Mouse (Mus musculus): ENCODE measurements at regions not wholly inside any gene's neighbourhood (a gene's known extent, or its start where the extent isn't known, plus 50 kb on each side); places are given as distances from the start of the nearest gene placed in this dataset.

DNA sequence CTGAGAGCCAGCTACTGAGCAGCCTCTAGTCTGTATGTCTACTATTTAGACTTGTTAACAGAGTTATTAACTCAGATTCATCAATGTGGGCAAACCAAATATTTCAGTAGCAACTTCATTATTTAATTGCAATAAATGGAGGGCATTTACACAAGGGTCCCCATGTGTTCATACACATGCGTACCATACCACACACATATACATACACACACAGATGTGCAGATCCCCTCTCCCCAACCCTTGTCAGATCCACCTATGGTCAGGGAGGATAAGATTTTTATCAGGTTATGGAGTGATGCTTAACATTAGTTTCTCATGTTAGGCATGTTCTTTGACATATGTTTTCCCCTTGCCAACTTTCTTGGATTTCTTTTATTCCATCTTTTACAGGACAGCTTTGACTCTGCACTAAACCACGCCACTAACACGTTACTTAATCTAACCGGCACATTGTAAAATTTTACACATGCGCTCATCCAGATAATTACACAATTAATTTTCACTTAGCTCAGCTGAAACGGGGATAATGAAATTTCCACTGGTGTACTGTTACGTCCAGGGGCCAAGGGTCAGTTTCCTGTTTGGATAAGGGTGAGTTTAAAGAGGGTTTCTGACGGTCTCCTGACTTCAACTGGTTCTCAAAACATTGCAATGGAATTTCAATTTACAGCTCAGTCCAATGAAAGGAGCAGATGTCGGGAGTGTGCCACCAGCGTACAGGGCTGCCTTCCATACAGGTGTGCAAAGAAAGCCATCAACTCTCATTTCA lies 188.3 kb upstream of the Cep162 start:
- DNase-seq, result no peak
- Histone ChIP-seq H3K27me3 (ENCODE audit: control insufficient read depth, insufficient read depth, low read length) (no peaks in the 10 kb centered on the region), H3K27ac (ENCODE audit: insufficient read depth, low read length) (no peak overlapping the region), H3K4me3 (replicated peaks; ENCODE audit: insufficient read depth, low read depth, low read length) (no peak overlapping the region), H3K4me1 (ENCODE audit: control insufficient read depth, insufficient read depth, low read length) (no peaks in the 10 kb centered on the region)
- TF ChIP-seq CTCF (IDR thresholded peaks at IDR 0.05; ENCODE audit: borderline replicate concordance, insufficient read depth, low read depth, low read length), result no peak
- no peak for TF ChIP-seq POLR2A (IDR thresholded peaks at IDR 0.05; ENCODE audit: borderline replicate concordance, insufficient read depth, low read length)
- 63% methylated on average over 10 of the region's 10 CpGs for WGBS

DNA sequence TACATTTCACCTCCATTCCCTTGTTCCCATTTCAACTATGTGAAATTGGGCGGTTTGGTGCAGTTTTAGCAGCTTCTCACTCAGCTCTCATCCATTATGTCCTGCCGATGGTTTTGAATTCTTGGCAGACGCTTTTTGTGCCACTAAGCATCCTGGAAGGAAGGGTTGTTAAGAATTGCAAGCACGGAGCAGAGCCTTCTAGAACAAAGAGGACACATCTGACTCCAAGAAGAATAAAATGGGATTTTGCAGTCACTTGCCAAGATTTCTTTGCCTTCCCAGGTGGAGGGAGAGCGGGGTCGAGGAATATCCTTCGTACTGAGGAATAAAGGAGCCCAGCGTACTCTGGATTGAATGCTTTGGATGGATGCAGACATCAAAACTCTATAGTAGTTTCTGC lies 176.7 kb upstream of the Cep162 start:
- DNase-seq, result no peak
- peaks cover 3% of the 10 kb centered on the region; the same call in 1 of the 2 replicates for H3K4me1 ChIP-seq (ENCODE audit: control insufficient read depth, insufficient read depth, low read length)
- TF ChIP-seq CTCF (IDR thresholded peaks at IDR 0.05; ENCODE audit: borderline replicate concordance, insufficient read depth, low read depth, low read length) (no peak), POLR2A (IDR thresholded peaks at IDR 0.05; ENCODE audit: borderline replicate concordance, insufficient read depth, low read length) (no peak)
- no peak overlapping the region for H3K4me3 ChIP-seq (replicated peaks; ENCODE audit: insufficient read depth, low read depth, low read length)
- 18% methylated on average over 8 of the region's 8 CpGs for WGBS
- H3K27ac ChIP-seq (ENCODE audit: insufficient read depth, low read length), result no peak overlapping the region
- no peaks in the 10 kb centered on the region; the same call in 1 of the 2 replicates for H3K27me3 ChIP-seq (ENCODE audit: control insufficient read depth, insufficient read depth, low read length)

DNA sequence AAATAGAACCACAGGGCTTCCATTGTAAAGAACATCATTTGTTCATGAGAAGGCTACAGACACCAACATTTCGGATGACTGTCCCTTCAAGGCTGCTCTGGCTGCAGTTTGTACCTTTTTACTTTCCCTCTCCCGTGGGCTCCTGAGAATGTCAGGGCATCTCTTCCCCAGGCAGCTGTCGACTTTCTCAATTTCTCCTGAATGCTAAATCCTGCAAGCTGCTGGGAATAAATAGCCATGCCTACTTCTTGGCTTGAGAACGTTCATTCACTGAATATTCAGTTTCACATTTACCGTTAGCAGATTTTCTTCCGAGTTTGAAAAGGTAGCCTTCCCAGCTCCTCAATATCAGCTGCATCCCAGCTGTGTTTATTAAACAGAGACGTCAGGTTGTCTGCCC lies 176.2 kb upstream of the Cep162 start:
- no peak overlapping the region for H3K27ac ChIP-seq (ENCODE audit: insufficient read depth, low read length)
- 11% methylated on average over 7 of the region's 7 CpGs for WGBS

DNA sequence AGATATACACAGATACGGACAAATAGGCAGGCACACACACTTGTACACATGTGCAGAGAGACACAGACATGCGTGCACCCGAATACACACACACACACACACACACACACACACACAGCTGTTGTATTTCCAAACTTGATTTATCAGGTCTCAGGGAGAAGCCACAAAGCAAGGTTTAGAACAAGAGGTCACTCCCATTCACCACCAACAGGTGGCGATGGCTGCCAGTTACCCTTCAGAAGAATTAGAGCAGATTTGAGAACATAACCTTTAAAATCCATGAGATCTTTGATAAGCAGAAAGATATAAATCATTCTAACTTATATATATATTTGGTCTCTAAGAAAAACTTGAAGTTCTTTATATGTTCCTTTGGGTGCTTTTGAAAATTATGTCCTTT lies 169.9 kb upstream of the Cep162 start:
- Histone ChIP-seq H3K4me3 (replicated peaks; ENCODE audit: insufficient read depth, low read depth, low read length) (no peak overlapping the region), H3K27me3 (ENCODE audit: control insufficient read depth, insufficient read depth, low read length) (no peaks in the 10 kb centered on the region; the same call in 1 of the 2 replicates), H3K4me1 (ENCODE audit: control insufficient read depth, insufficient read depth, low read length) (no peaks in the 10 kb centered on the region), H3K27ac (ENCODE audit: insufficient read depth, low read length) (no peak overlapping the region)
- 63% methylated on average over 4 of the region's 4 CpGs for WGBS
- peak; percentile 27; the same call in 1 of the 2 replicates for TF ChIP-seq CTCF (IDR thresholded peaks at IDR 0.05; ENCODE audit: borderline replicate concordance, insufficient read depth, low read depth, low read length)
- no peak for TF ChIP-seq POLR2A (IDR thresholded peaks at IDR 0.05; ENCODE audit: borderline replicate concordance, insufficient read depth, low read length)
- DNase-seq, result no peak

More for the DNA sequence above, 176.2 kb upstream of the Cep162 start:
- peaks cover 3% of the 10 kb centered on the region; the same call in 1 of the 2 replicates for H3K4me1 ChIP-seq (ENCODE audit: control insufficient read depth, insufficient read depth, low read length)
- no peak overlapping the region for H3K4me3 ChIP-seq (replicated peaks; ENCODE audit: insufficient read depth, low read depth, low read length)
- DNase-seq, result no peak
- H3K27me3 ChIP-seq (ENCODE audit: control insufficient read depth, insufficient read depth, low read length), result no peaks in the 10 kb centered on the region; the same call in 1 of the 2 replicates
- no peak for TF ChIP-seq POLR2A (IDR thresholded peaks at IDR 0.05; ENCODE audit: borderline replicate concordance, insufficient read depth, low read length)
- no peak for TF ChIP-seq CTCF (IDR thresholded peaks at IDR 0.05; ENCODE audit: borderline replicate concordance, insufficient read depth, low read depth, low read length)

DNA sequence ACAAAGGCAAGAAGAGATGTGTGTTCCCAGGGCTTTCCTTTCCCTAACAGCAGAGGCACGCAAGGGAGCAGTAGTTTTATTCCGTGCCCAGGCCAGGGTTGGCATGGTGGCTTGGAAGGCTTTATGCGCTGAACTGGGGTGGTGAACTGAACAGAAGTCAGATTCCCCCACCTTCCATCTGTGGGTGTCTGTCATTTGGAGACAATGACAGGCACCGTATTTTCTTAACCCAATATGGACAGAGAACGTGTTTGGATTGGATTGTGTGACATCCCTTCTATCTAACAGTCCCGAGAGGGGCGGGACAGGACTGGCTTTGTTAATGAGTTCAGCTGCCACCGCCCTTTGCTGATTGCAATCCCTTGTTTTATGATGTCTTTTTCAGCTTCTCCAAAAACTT lies 165.8 kb upstream of the Cep162 start:
- H3K4me1 ChIP-seq (ENCODE audit: control insufficient read depth, insufficient read depth, low read length), result no peaks in the 10 kb centered on the region
- DNase-seq, result no peak
- TF ChIP-seq CTCF (IDR thresholded peaks at IDR 0.05; ENCODE audit: borderline replicate concordance, insufficient read depth, low read depth, low read length), result no peak
- TF ChIP-seq POLR2A (IDR thresholded peaks at IDR 0.05; ENCODE audit: borderline replicate concordance, insufficient read depth, low read length), result no peak
- H3K27ac ChIP-seq (ENCODE audit: insufficient read depth, low read length), result no peak overlapping the region
- 29% methylated on average over 8 of the region's 8 CpGs for WGBS
- H3K27me3 ChIP-seq (ENCODE audit: control insufficient read depth, insufficient read depth, low read length), result no peaks in the 10 kb centered on the region
- no peak overlapping the region for H3K4me3 ChIP-seq (replicated peaks; ENCODE audit: insufficient read depth, low read depth, low read length)

DNA sequence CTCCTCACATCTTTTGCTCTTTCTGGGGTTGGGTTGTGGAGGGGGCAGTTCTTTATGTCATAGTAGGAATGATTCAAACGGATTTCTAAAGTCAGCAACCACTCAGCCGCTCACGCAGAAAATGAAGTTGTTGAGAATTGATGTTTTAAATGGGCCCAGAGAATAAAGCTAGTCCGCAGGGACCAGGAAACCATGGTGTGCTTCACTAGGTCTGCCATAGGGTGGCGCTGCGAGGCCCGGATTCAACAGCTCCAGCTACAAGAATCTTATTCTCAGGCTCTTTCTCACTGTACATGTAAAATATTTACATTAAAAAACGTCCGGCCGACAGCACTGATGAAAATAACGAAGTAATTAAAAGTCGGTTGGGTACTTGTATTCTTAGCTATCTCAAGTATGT lies 164.0 kb upstream of the Cep162 start:
- DNase-seq, result peak; percentile 11 to 32
- no peak for TF ChIP-seq POLR2A (IDR thresholded peaks at IDR 0.05; ENCODE audit: borderline replicate concordance, insufficient read depth, low read length)
- TF ChIP-seq CTCF (IDR thresholded peaks at IDR 0.05; ENCODE audit: borderline replicate concordance, insufficient read depth, low read depth, low read length), result peak; percentile 56; the same call in 1 of the 2 replicates
- H3K27ac ChIP-seq (ENCODE audit: insufficient read depth, low read length), result no peak overlapping the region
- WGBS, result 10% methylated on average over 12 of the region's 12 CpGs
- H3K4me1 ChIP-seq (ENCODE audit: control insufficient read depth, insufficient read depth, low read length), result no peaks in the 10 kb centered on the region
- H3K4me3 ChIP-seq (replicated peaks; ENCODE audit: insufficient read depth, low read depth, low read length), result no peak overlapping the region
- no peaks in the 10 kb centered on the region for H3K27me3 ChIP-seq (ENCODE audit: control insufficient read depth, insufficient read depth, low read length)

DNA sequence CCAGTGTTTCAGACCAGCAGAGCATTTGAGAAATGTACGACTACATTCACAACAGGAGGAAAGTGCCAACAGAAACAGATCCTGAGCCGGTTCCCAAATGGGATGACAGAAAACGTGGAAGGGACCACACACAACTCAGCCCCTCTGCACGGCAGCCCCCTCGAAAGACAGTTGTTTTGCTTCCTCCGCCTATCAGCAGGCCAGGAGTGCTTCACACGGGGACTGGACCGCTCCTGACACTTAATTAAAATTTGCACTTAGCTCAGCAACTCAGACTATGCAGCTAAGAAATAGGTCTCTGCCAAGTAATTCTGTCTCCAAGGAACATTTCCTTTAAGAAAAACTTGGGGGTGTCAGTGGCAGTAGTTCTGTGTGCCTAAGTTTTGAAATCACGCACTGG lies 157.6 kb upstream of the Cep162 start:
- Histone ChIP-seq H3K4me1 (ENCODE audit: control insufficient read depth, insufficient read depth, low read length) (no peaks in the 10 kb centered on the region), H3K4me3 (replicated peaks; ENCODE audit: insufficient read depth, low read depth, low read length) (no peak overlapping the region), H3K27me3 (ENCODE audit: control insufficient read depth, insufficient read depth, low read length) (no peaks in the 10 kb centered on the region), H3K27ac (ENCODE audit: insufficient read depth, low read length) (no peak overlapping the region)
- WGBS, result 23% methylated on average over 9 of the region's 9 CpGs
- TF ChIP-seq POLR2A (IDR thresholded peaks at IDR 0.05; ENCODE audit: borderline replicate concordance, insufficient read depth, low read length), result no peak
- no peak for DNase-seq

DNA sequence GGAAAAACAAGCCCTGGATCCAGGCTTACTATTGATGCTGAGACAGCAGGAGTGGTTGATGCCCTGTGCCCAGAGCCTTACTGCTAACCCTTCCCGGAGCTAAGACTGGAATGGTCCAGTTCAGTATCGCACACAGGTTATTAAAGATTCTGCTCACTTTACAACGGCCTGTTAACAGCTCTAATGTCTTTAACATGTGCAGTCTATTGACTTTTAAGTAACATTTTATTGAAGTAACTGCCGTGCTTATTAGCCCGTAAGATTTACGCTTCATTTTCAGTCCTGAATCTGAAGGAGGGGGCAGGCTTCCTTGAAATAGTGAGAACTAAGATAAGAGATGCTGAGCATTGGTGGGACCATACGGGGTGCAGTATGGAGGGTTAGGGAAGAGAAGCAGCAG lies 155.7 kb upstream of the Cep162 start:
- Histone ChIP-seq H3K4me3 (replicated peaks; ENCODE audit: insufficient read depth, low read depth, low read length) (no peak overlapping the region), H3K27ac (ENCODE audit: insufficient read depth, low read length) (no peak overlapping the region), H3K27me3 (ENCODE audit: control insufficient read depth, insufficient read depth, low read length) (no peaks in the 10 kb centered on the region), H3K4me1 (ENCODE audit: control insufficient read depth, insufficient read depth, low read length) (no peaks in the 10 kb centered on the region)
- 93% methylated on average over 7 of the region's 7 CpGs for WGBS
- TF ChIP-seq CTCF (IDR thresholded peaks at IDR 0.05; ENCODE audit: borderline replicate concordance, insufficient read depth, low read depth, low read length) (no peak), POLR2A (IDR thresholded peaks at IDR 0.05; ENCODE audit: borderline replicate concordance, insufficient read depth, low read length) (no peak)
- DNase-seq, result no peak

Measured in cerebellum, adult 2 months (tissue).